Mouse (Mus musculus) midbrain, postnatal 0 days (tissue): ENCODE data around the gene 3110082J24Rik. TPM values are rescaled to one million over a fixed set of nuclear protein-coding genes. Genes with fewer than 3 reads are reported as not detected.

ENCODE experiments used
- ATAC-seq: fragments of 200-750 bp; cut with Nextera tagmentation; 2 replicates; pipeline ENCODE4 v1.8.0; 2017; ENCODE audit warnings: moderate number of reproducible peaks, mild to moderate bottlenecking, moderate TSS enrichment, moderate library complexity; ENCODE audit not compliant: low FRiP score
- DNase-seq: peaks from one replicate; pipeline ENCODE4 v3.0.0-alpha.2; 2015; ENCODE audit warnings: low spot score
- H3K27ac ChIP-seq: fragments of 300-500 bp; sonication (generic); 2 replicates; pipeline ENCODE4 v1.5.1; 2014; ENCODE audit warnings: low read depth, mild to moderate bottlenecking, low read length, mixed read lengths
- H3K27me3 ChIP-seq: fragments of 300-500 bp; sonication (generic); 2 replicates; pipeline ENCODE4 v1.6.1; 2014; ENCODE audit warnings: low read length, control low read depth, mixed read lengths; ENCODE audit not compliant: insufficient read depth
- H3K36me3 ChIP-seq: fragments of 300-500 bp; sonication (generic); 2 replicates; pipeline ENCODE4 v1.6.1; 2014; ENCODE audit warnings: low read length, control low read depth, mixed read lengths; ENCODE audit not compliant: insufficient read depth
- H3K4me1 ChIP-seq: fragments of 300-500 bp; sonication (generic); 2 replicates; pipeline ENCODE4 v1.6.1; 2014; ENCODE audit warnings: mild to moderate bottlenecking, control low read depth, antibody characterized with exemption, low read length, mixed read lengths; ENCODE audit not compliant: insufficient read depth
- H3K4me2 ChIP-seq: fragments of 300-500 bp; sonication (generic); 2 replicates; pipeline ENCODE4 v1.6.1; 2014; ENCODE audit warnings: low read depth, mild to moderate bottlenecking, low read length, mixed read lengths; ENCODE audit not compliant: poor library complexity, severe bottlenecking
- H3K4me3 ChIP-seq: fragments of 300-500 bp; sonication (generic); 2 replicates; pipeline ENCODE4 v1.5.1; 2014; ENCODE audit warnings: low read depth, mild to moderate bottlenecking, low read length, moderate library complexity
- H3K9ac ChIP-seq: fragments of 300-500 bp; sonication (generic); replicated peaks from 2 replicates; pipeline ENCODE4 v1.6.1; 2014; ENCODE audit warnings: mild to moderate bottlenecking, low read length, moderate library complexity, mixed read lengths; ENCODE audit not compliant: poor library complexity, severe bottlenecking
- H3K9me3 ChIP-seq: fragments of 300-500 bp; sonication (generic); 2 replicates; pipeline ENCODE4 v1.6.1; 2016; ENCODE audit warnings: low read length, control low read depth
- CTCF ChIP-seq: IDR thresholded peaks from 2 replicates; pipeline ENCODE4 v1.5.1; 2016; ENCODE audit warnings: antibody characterized with exemption, mild to moderate bottlenecking
- WGBS: fragments of 180-500 bp; shearing (Covaris S2); extraction: QIAGEN DNeasy Blood & Tissue Kit; methylation state at CpG from one replicate; pipeline ENCODE4 v1.1.7; 2014; 5-methylcytosine and 5-hydroxymethylcytosine counted together
- polyA plus RNA-seq: library from polyadenylated mRNA; unstranded; fragments of >200 nt; fragmentation: Nextera tagmentation; extraction: Ambion mirVana; gene quantifications from 2 replicates; pipeline ENCODE4 v1.2.1, GENCODE M21; 2015
- total RNA-seq: library from RNA; depleted of rRNA; stranded (reverse); fragments of >200 nt; gene quantifications from 2 replicates; pipeline ENCODE4 v1.2.3, GENCODE M21; 2014

Gene 3110082J24Rik
- total and polyA plus RNA-seq, 2 experiments from 2014 or later: 2.6 to 4.3 TPM

GRCm38 (mm10) chr5:30152413-30152812 lies 46.5 kb upstream of the 3110082J24Rik start:
- H3K27me3 ChIP-seq: no peaks in the 10 kb centered on the region
- no peak overlapping the region for H3K27ac ChIP-seq
- no peak for ATAC-seq
- WGBS: 85% methylated on average over 1 of the region's 1 CpGs
- no peak overlapping the region for H3K9ac ChIP-seq
- TF ChIP-seq CTCF: no peak
- H3K4me1 ChIP-seq: peaks cover 5% of the 10 kb centered on the region; the same call in 1 of the 2 replicates
- no peaks in the 10 kb centered on the region for H3K36me3 ChIP-seq
- no peak overlapping the region for H3K4me2 ChIP-seq
- H3K4me3 ChIP-seq: no peak overlapping the region
- H3K9me3 ChIP-seq: no peaks in the 10 kb centered on the region
- DNase-seq: no peak

GRCm38 (mm10) chr5:30152007-30152406 lies 46.1 kb upstream of the 3110082J24Rik start:
- ATAC-seq (no peak), DNase-seq (no peak)
- Histone ChIP-seq H3K4me2 (no peak overlapping the region), H3K36me3 (no peaks in the 10 kb centered on the region), H3K4me3 (no peak overlapping the region), H3K9ac (no peak overlapping the region), H3K9me3 (no peaks in the 10 kb centered on the region), H3K27ac (no peak overlapping the region), H3K27me3 (no peaks in the 10 kb centered on the region), H3K4me1 (peaks cover 5% of the 10 kb centered on the region; the same call in 1 of the 2 replicates)
- 71% methylated on average over 4 of the region's 4 CpGs for WGBS
- no peak for TF ChIP-seq CTCF

- Histone ChIP-seq H3K4me3 (no peak overlapping the region), H3K36me3 (peaks cover 22% of the 10 kb centered on the region), H3K27ac (no peak overlapping the region), H3K27me3 (no peaks in the 10 kb centered on the region), H3K4me1 (no peaks in the 10 kb centered on the region; the same call in 1 of the 2 replicates), H3K4me2 (no peak overlapping the region), H3K9ac (no peak overlapping the region), H3K9me3 (no peaks in the 10 kb centered on the region)
- TF ChIP-seq CTCF: no peak
- 87% methylated on average over 5 of the region's 5 CpGs for WGBS
- DNase-seq (no peak), ATAC-seq (no peak)
These were observed 42.4 kb upstream of the 3110082J24Rik start for GRCm38 (mm10) chr5:30148133-30148920.

- H3K27me3 ChIP-seq: no peaks in the 10 kb centered on the region
- DNase-seq: no peak
- ATAC-seq: no peak
- peaks cover 25% of the 10 kb centered on the region for H3K36me3 ChIP-seq
- H3K9ac ChIP-seq: no peak overlapping the region
- no peaks in the 10 kb centered on the region for H3K9me3 ChIP-seq
- no peak overlapping the region for H3K27ac ChIP-seq
- no peak overlapping the region for H3K4me2 ChIP-seq
- H3K4me1 ChIP-seq: no peaks in the 10 kb centered on the region
- 89% methylated on average over 6 of the region's 6 CpGs for WGBS
- no peak overlapping the region for H3K4me3 ChIP-seq
- no peak for TF ChIP-seq CTCF
These were observed 40.6 kb upstream of the 3110082J24Rik start for GRCm38 (mm10) chr5:30146526-30146925.

GRCm38 (mm10) chr5:30138193-30138592 lies 32.3 kb upstream of the 3110082J24Rik start:
- DNase-seq (no peak), ATAC-seq (no peak)
- no peaks in the 10 kb centered on the region for H3K9me3 ChIP-seq
- peaks cover 40% of the 10 kb centered on the region for H3K36me3 ChIP-seq
- no peak overlapping the region for H3K9ac ChIP-seq
- no peak for TF ChIP-seq CTCF
- H3K4me2 ChIP-seq: no peak overlapping the region
- H3K4me3 ChIP-seq: no peak overlapping the region
- H3K4me1 ChIP-seq: no peaks in the 10 kb centered on the region
- 89% methylated on average over 4 of the region's 4 CpGs for WGBS
- no peaks in the 10 kb centered on the region for H3K27me3 ChIP-seq
- H3K27ac ChIP-seq: no peak overlapping the region

- H3K27me3 ChIP-seq: no peaks in the 10 kb centered on the region
- ATAC-seq: no peak
- no peak overlapping the region for H3K9ac ChIP-seq
- H3K4me2 ChIP-seq: no peak overlapping the region
- no peak overlapping the region for H3K4me3 ChIP-seq
- whole genome bisulfite sequencing: 94% methylated on average over 9 of the region's 9 CpGs
- peaks cover 41% of the 10 kb centered on the region for H3K36me3 ChIP-seq
- no peaks in the 10 kb centered on the region for H3K9me3 ChIP-seq
- TF ChIP-seq CTCF: no peak
- no peak overlapping the region for H3K27ac ChIP-seq
- DNase-seq: no peak
- H3K4me1 ChIP-seq: no peaks in the 10 kb centered on the region
These were observed 31.4 kb upstream of the 3110082J24Rik start for GRCm38 (mm10) chr5:30137271-30137670.
